In genomic region chr11:117958197-117958596, GRCm38 (mm10) we compare ENCODE assay signal across 13 mouse cellular contexts. TPM values are rescaled to one million over a fixed set of nuclear protein-coding genes. Genes with fewer than 3 reads are reported as not detected.
A peak's percentile ranks its signal among the peaks of the same experiment; 100 is the strongest.
DNase-seq lines count a peak whose midpoint lies in the region; ATAC-seq lines count a peak whose summit lies in the region.
"Had no signal": no experiment of that assay in that cellular context is flagged by ENCODE, and none has a peak within 500 bp of the region (broad histone marks: within the 10 kb centered on the region; RNA-seq: fewer than 3 reads in every experiment).

No protein-coding gene starts in this region.

- no peak for ATAC-seq in embryonic facial prominence, embryonic 11.5 days (replicated peaks; ENCODE audit: insufficient number of reproducible peaks, low FRiP score, low TSS enrichment, low read depth)
- ATAC-seq in limb, embryonic 11.5 days (ENCODE audit: insufficient number of reproducible peaks, low FRiP score, low TSS enrichment, low read depth): no peak
- ATAC-seq: forebrain, embryonic 15.5 days; intestine, embryonic 15.5 days; Patski had no signal

- no peak overlapping the region for H3K4me3 ChIP-seq in embryonic facial prominence, embryonic 11.5 days (ENCODE audit: low read depth, low read length)
- H3K4me3 ChIP-seq in embryonic facial prominence, embryonic 10.5 days: no peak overlapping the region
- no peak overlapping the region for H3K4me3 ChIP-seq in limb, embryonic 11.5 days (ENCODE audit: low read depth, low read length)
- no peak overlapping the region for H3K4me3 ChIP-seq in limb, embryonic 10.5 days
- peak overlapping the region; percentile 46 for H3K4me3 ChIP-seq in megakaryocyte, embryonic 14.5 days (replicated peaks)
- H3K4me3 ChIP-seq: forebrain, embryonic 15.5 days; intestine, embryonic 15.5 days; liver, embryonic 15.5 days had no signal

- no peak overlapping the region for H3K27ac ChIP-seq in embryonic facial prominence, embryonic 11.5 days (replicated peaks; ENCODE audit: low read depth, low read length)
- no peak overlapping the region for H3K27ac ChIP-seq in embryonic facial prominence, embryonic 10.5 days (replicated peaks)
- H3K27ac ChIP-seq in limb, embryonic 11.5 days (replicated peaks; ENCODE audit: low read depth, low read length): no peak overlapping the region
- no peak overlapping the region for H3K27ac ChIP-seq in limb, embryonic 10.5 days
- H3K27ac ChIP-seq: forebrain, embryonic 15.5 days; intestine, embryonic 15.5 days; liver, embryonic 15.5 days had no signal

- H3K27me3 ChIP-seq in embryonic facial prominence, embryonic 11.5 days (ENCODE audit: control insufficient read depth, insufficient read depth, low read length): no peaks in the 10 kb centered on the region
- peaks cover 22% of the 10 kb centered on the region; the same call in 1 of the 2 replicates for H3K27me3 ChIP-seq in embryonic facial prominence, embryonic 10.5 days (replicated peaks; ENCODE audit: low read depth, poor library complexity, severe bottlenecking)
- H3K27me3 ChIP-seq in limb, embryonic 11.5 days (ENCODE audit: control insufficient read depth, insufficient read depth, low read length): no peaks in the 10 kb centered on the region
- H3K27me3 ChIP-seq in limb, embryonic 10.5 days (ENCODE audit: low read depth, poor library complexity, severe bottlenecking): no peaks in the 10 kb centered on the region
- peaks cover 3% of the 10 kb centered on the region for H3K27me3 ChIP-seq in megakaryocyte, embryonic 14.5 days (replicated peaks)
- H3K27me3 ChIP-seq: forebrain, embryonic 15.5 days; intestine, embryonic 15.5 days; Patski had no signal

- WGBS in embryonic facial prominence, embryonic 11.5 days: 79% methylated on average over 7 of the region's 7 CpGs
- WGBS in embryonic facial prominence, embryonic 10.5 days: 76% methylated on average over 7 of the region's 7 CpGs
- 84% methylated on average over 7 of the region's 7 CpGs for WGBS in limb, embryonic 11.5 days
- 83% methylated on average over 7 of the region's 7 CpGs for WGBS in limb, embryonic 10.5 days

- peaks cover 8% of the 10 kb centered on the region; the same call in 1 of the 2 replicates for H3K4me1 ChIP-seq in embryonic facial prominence, embryonic 11.5 days (ENCODE audit: control insufficient read depth, insufficient read depth, low read length)
- H3K4me1 ChIP-seq in embryonic facial prominence, embryonic 10.5 days: peaks cover 66% of the 10 kb centered on the region
- peaks cover 20% of the 10 kb centered on the region for H3K4me1 ChIP-seq in limb, embryonic 11.5 days (ENCODE audit: control insufficient read depth, insufficient read depth, low read length)
- H3K4me1 ChIP-seq in limb, embryonic 10.5 days: peaks cover 54% of the 10 kb centered on the region
- peaks cover 94% of the 10 kb centered on the region for H3K4me1 ChIP-seq in megakaryocyte, embryonic 14.5 days

- H3K9ac ChIP-seq in embryonic facial prominence, embryonic 11.5 days (replicated peaks; ENCODE audit: low read length): peak overlapping the region; percentile 13; the same call in 1 of the 2 replicates
- no peak overlapping the region for H3K9ac ChIP-seq in limb, embryonic 11.5 days (ENCODE audit: low read length)
- H3K9ac ChIP-seq: forebrain, embryonic 15.5 days; intestine, embryonic 15.5 days; liver, embryonic 15.5 days had no signal

- no peak for DNase-seq in embryonic facial prominence, embryonic 11.5 days (ENCODE audit: low spot score)
- DNase-seq in embryonic facial prominence, embryonic 10.5 days (ENCODE audit: low spot score): no peak
- no peak for DNase-seq in limb, embryonic 11.5 days (ENCODE audit: low spot score)
- no peak for DNase-seq in limb, embryonic 10.5 days (ENCODE audit: low spot score)
- peak; percentile 71 for DNase-seq in adrenal gland, postnatal 25 days
- no peak for DNase-seq in frontal cortex, postnatal 14 days (ENCODE audit: low spot score in 2 of 2)
- no peak for DNase-seq in layer of hippocampus, postnatal 36 days
- DNase-seq: thymus, postnatal 25 days had no signal

- no peaks in the 10 kb centered on the region for H3K9me3 ChIP-seq in embryonic facial prominence, embryonic 11.5 days (replicated peaks; ENCODE audit: control insufficient read depth, low read length)
- H3K9me3 ChIP-seq in embryonic facial prominence, embryonic 10.5 days: no peaks in the 10 kb centered on the region
- H3K9me3 ChIP-seq in limb, embryonic 11.5 days (ENCODE audit: control insufficient read depth, low read length): no peaks in the 10 kb centered on the region
- H3K9me3 ChIP-seq in limb, embryonic 10.5 days (replicated peaks): no peaks in the 10 kb centered on the region
- no peaks in the 10 kb centered on the region for H3K9me3 ChIP-seq in megakaryocyte, embryonic 14.5 days
- H3K9me3 ChIP-seq: forebrain, embryonic 15.5 days; intestine, embryonic 15.5 days; liver, embryonic 15.5 days had no signal

- H3K4me2 ChIP-seq in embryonic facial prominence, embryonic 11.5 days (ENCODE audit: low read depth, low read length): no peak overlapping the region
- H3K4me2 ChIP-seq in limb, embryonic 11.5 days (ENCODE audit: low read depth, severe bottlenecking): 0 out of 2 replicates have a peak overlapping the region, but pooled peaks have one; percentile 1
- H3K4me2 ChIP-seq: forebrain, embryonic 15.5 days; intestine, embryonic 15.5 days; liver, embryonic 15.5 days had no signal

- no peaks in the 10 kb centered on the region for H3K36me3 ChIP-seq in embryonic facial prominence, embryonic 11.5 days (replicated peaks; ENCODE audit: control insufficient read depth, insufficient read depth, low read depth, low read length)
- H3K36me3 ChIP-seq in embryonic facial prominence, embryonic 10.5 days (replicated peaks): no peaks in the 10 kb centered on the region
- no peaks in the 10 kb centered on the region for H3K36me3 ChIP-seq in limb, embryonic 11.5 days (ENCODE audit: control insufficient read depth, insufficient read depth, low read length)
- H3K36me3 ChIP-seq in limb, embryonic 10.5 days: no peaks in the 10 kb centered on the region
- no peaks in the 10 kb centered on the region for H3K36me3 ChIP-seq in megakaryocyte, embryonic 14.5 days (replicated peaks; ENCODE audit: low read length)
- H3K36me3 ChIP-seq: forebrain, embryonic 15.5 days; intestine, embryonic 15.5 days; liver, embryonic 15.5 days had no signal

RNA-seq across cellular contexts. Expression of gene Socs3, which starts 11.7 kb away (rescaled TPM):
- 8.4 and 9.8 TPM in 2 replicates for polyA plus RNA-seq in embryonic facial prominence, embryonic 11.5 days (2014; fragmentation: Nextera tagmentation; extraction: Ambion mirVana)
- 13.6 and 16.7 TPM in 2 replicates for polyA plus RNA-seq in embryonic facial prominence, embryonic 10.5 days (2016; fragmentation: Nextera tagmentation; extraction: Ambion mirVana)
- 5.4 and 6.7 TPM in 2 replicates for polyA plus RNA-seq in limb, embryonic 11.5 days (2014; fragmentation: Nextera tagmentation; extraction: Ambion mirVana)
- polyA plus RNA-seq in limb, embryonic 10.5 days (2016; fragmentation: Nextera tagmentation; extraction: Ambion mirVana): 11.2 and 13.2 TPM in 2 replicates
- 8.8 and 9.0 TPM in 2 replicates for total RNA-seq in adrenal gland, postnatal 25 days (2021)
- polyA plus RNA-seq in megakaryocyte, embryonic 14.5 days (2012; ENCODE audit: insufficient read depth, low replicate concordance): 54.8 and 75.2 TPM in 2 replicates
- 1 to 10 TPM; 1.3 to 1.4 TPM for total RNA-seq in layer of hippocampus, postnatal 36 days (2021)

RNA-seq across cellular contexts. Expression of gene Pgs1, which starts 27.9 kb away (rescaled TPM):
- polyA plus RNA-seq in embryonic facial prominence, embryonic 11.5 days (2014; fragmentation: Nextera tagmentation; extraction: Ambion mirVana): 33.7 and 34.7 TPM in 2 replicates
- polyA plus RNA-seq in embryonic facial prominence, embryonic 10.5 days (2016; fragmentation: Nextera tagmentation; extraction: Ambion mirVana): 43.5 and 44.6 TPM in 2 replicates
- polyA plus RNA-seq in limb, embryonic 11.5 days (2014; fragmentation: Nextera tagmentation; extraction: Ambion mirVana): 38.4 and 39.3 TPM in 2 replicates
- polyA plus RNA-seq in limb, embryonic 10.5 days (2016; fragmentation: Nextera tagmentation; extraction: Ambion mirVana): 47.1 and 47.4 TPM in 2 replicates
- total RNA-seq in adrenal gland, postnatal 25 days (2021): 58.9 and 60.0 TPM in 2 replicates
- 16.0 and 43.0 TPM in 2 replicates for polyA plus RNA-seq in megakaryocyte, embryonic 14.5 days (2012; ENCODE audit: insufficient read depth, low replicate concordance)
- 10 to 100 TPM; 75.1 to 79.4 TPM for total RNA-seq in layer of hippocampus, postnatal 36 days (2021)
